Mouse (Mus musculus): ENCODE measurements around the gene Ghitm. TPM values are rescaled to one million over a fixed set of nuclear protein-coding genes. Genes with fewer than 3 reads are reported as not detected.
A peak's percentile ranks its signal among the peaks of the same experiment; 100 is the strongest.

Ghitm gene
- polyA plus RNA-seq, 1 experiment from 2014 or later: 221 TPM

GRCm38 (mm10) chr14:37134304-37135126, 557 bp downstream of the Ghitm start:
- no peaks in the 10 kb centered on the region for H3K4me1 ChIP-seq
- no peaks in the 10 kb centered on the region for H3K9me3 ChIP-seq
- WGBS: 1% methylated on average over 40 of the region's 40 CpGs
- peak overlapping the region; percentile 68 for H3K9ac ChIP-seq
- no peaks in the 10 kb centered on the region for H3K27me3 ChIP-seq (replicated peaks)
- H3K27ac ChIP-seq: peak overlapping the region; percentile 90
- peak; percentile 1; the same call in 1 of the 2 replicates for ATAC-seq (ENCODE audit: insufficient read depth, low FRiP score, low read depth)
- H3K4me3 ChIP-seq (replicated peaks): peak overlapping the region; percentile 71
- peak overlapping the region; percentile 60 for H3K4me2 ChIP-seq
- H3K36me3 ChIP-seq: peaks cover 15% of the 10 kb centered on the region

- no peaks in the 10 kb centered on the region for H3K9me3 ChIP-seq
- H3K4me1 ChIP-seq: no peaks in the 10 kb centered on the region
- H3K27ac ChIP-seq: no peak overlapping the region
- H3K27me3 ChIP-seq (replicated peaks): no peaks in the 10 kb centered on the region
- no peak for ATAC-seq (ENCODE audit: insufficient read depth, low FRiP score, low read depth)
- WGBS: 44% methylated on average over 4 of the region's 4 CpGs
- H3K36me3 ChIP-seq: peaks cover 35% of the 10 kb centered on the region
- no peak overlapping the region for H3K4me2 ChIP-seq
- no peak overlapping the region for H3K9ac ChIP-seq
- no peak overlapping the region for H3K4me3 ChIP-seq (replicated peaks)
These were observed 7.4 kb downstream of the Ghitm start for GRCm38 (mm10) chr14:37127652-37128051.

- H3K4me2 ChIP-seq: no peak overlapping the region
- H3K9ac ChIP-seq: no peak overlapping the region
- H3K36me3 ChIP-seq: peaks cover 8% of the 10 kb centered on the region
- no peak overlapping the region for H3K4me3 ChIP-seq (replicated peaks)
- WGBS: 94% methylated on average over 4 of the region's 4 CpGs
- no peaks in the 10 kb centered on the region for H3K9me3 ChIP-seq
- no peaks in the 10 kb centered on the region for H3K27me3 ChIP-seq (replicated peaks)
- no peak overlapping the region for H3K27ac ChIP-seq
- no peak for ATAC-seq (ENCODE audit: insufficient read depth, low FRiP score, low read depth)
- H3K4me1 ChIP-seq: no peaks in the 10 kb centered on the region
These were observed 15.8 kb downstream of the Ghitm start for GRCm38 (mm10) chr14:37119233-37119632.

GRCm38 (mm10) chr14:37113922-37114321, 21.1 kb downstream of the Ghitm start, which contains the start of gene 2610528A11Rik:
2610528A11Rik (minus strand) TSS chr14:37114022.
- no peaks in the 10 kb centered on the region for H3K36me3 ChIP-seq

GRCm38 (mm10) chr14:37112931-37113330, 22.1 kb downstream of the Ghitm start:
- Histone ChIP-seq H3K4me1 (no peaks in the 10 kb centered on the region), H3K4me2 (no peak overlapping the region), H3K36me3 (no peaks in the 10 kb centered on the region), H3K9ac (no peak overlapping the region), H3K27me3 (replicated peaks) (no peaks in the 10 kb centered on the region), H3K27ac (no peak overlapping the region), H3K4me3 (replicated peaks) (no peak overlapping the region), H3K9me3 (no peaks in the 10 kb centered on the region)
- WGBS: 91% methylated on average over 7 of the region's 7 CpGs
- ATAC-seq (ENCODE audit: insufficient read depth, low FRiP score, low read depth): no peak

More at GRCm38 (mm10) chr14:37113922-37114321, 21.1 kb downstream of the Ghitm start, which contains the start of gene 2610528A11Rik:
- 56% methylated on average over 3 of the region's 3 CpGs for WGBS
- no peaks in the 10 kb centered on the region for H3K27me3 ChIP-seq (replicated peaks)
- H3K9me3 ChIP-seq: no peaks in the 10 kb centered on the region
- no peak within 1 kb of the TSS for H3K9ac ChIP-seq
- ATAC-seq (ENCODE audit: insufficient read depth, low FRiP score, low read depth): no peak
- no peak within 1 kb of the TSS for H3K4me3 ChIP-seq (replicated peaks)
- no peaks in the 10 kb centered on the region for H3K4me1 ChIP-seq
- H3K4me2 ChIP-seq: no peak within 1 kb of the TSS
- no peak within 1 kb of the TSS for H3K27ac ChIP-seq

GRCm38 (mm10) chr14:37111371-37111770, 23.7 kb downstream of the Ghitm start:
- Histone ChIP-seq H3K4me3 (replicated peaks) (no peak overlapping the region), H3K27ac (no peak overlapping the region), H3K9me3 (no peaks in the 10 kb centered on the region), H3K9ac (no peak overlapping the region), H3K4me2 (no peak overlapping the region), H3K36me3 (no peaks in the 10 kb centered on the region), H3K4me1 (no peaks in the 10 kb centered on the region), H3K27me3 (replicated peaks) (no peaks in the 10 kb centered on the region)
- no peak for ATAC-seq (ENCODE audit: insufficient read depth, low FRiP score, low read depth)

- no peak for ATAC-seq (ENCODE audit: insufficient read depth, low FRiP score, low read depth)
- Histone ChIP-seq H3K36me3 (no peaks in the 10 kb centered on the region), H3K4me3 (replicated peaks) (no peak overlapping the region), H3K4me2 (no peak overlapping the region), H3K9ac (no peak overlapping the region), H3K27ac (no peak overlapping the region), H3K9me3 (no peaks in the 10 kb centered on the region), H3K4me1 (no peaks in the 10 kb centered on the region), H3K27me3 (replicated peaks) (no peaks in the 10 kb centered on the region)
- WGBS: 66% methylated on average over 2 of the region's 2 CpGs
These were observed 24.6 kb downstream of the Ghitm start for GRCm38 (mm10) chr14:37110456-37110855.

GRCm38 (mm10) chr14:37109975-37110374, 25.1 kb downstream of the Ghitm start:
- H3K27ac ChIP-seq: no peak overlapping the region
- WGBS: 33% methylated on average over 9 of the region's 9 CpGs
- no peak for ATAC-seq (ENCODE audit: insufficient read depth, low FRiP score, low read depth)
- no peak overlapping the region for H3K4me2 ChIP-seq
- H3K9me3 ChIP-seq: no peaks in the 10 kb centered on the region
- no peaks in the 10 kb centered on the region for H3K36me3 ChIP-seq
- H3K4me1 ChIP-seq: no peaks in the 10 kb centered on the region
- H3K27me3 ChIP-seq (replicated peaks): no peaks in the 10 kb centered on the region
- H3K4me3 ChIP-seq (replicated peaks): no peak overlapping the region
- no peak overlapping the region for H3K9ac ChIP-seq

- no peaks in the 10 kb centered on the region for H3K9me3 ChIP-seq
- no peak for ATAC-seq (ENCODE audit: insufficient read depth, low FRiP score, low read depth)
- H3K4me2 ChIP-seq: no peak overlapping the region
- no peaks in the 10 kb centered on the region for H3K27me3 ChIP-seq (replicated peaks)
- no peaks in the 10 kb centered on the region for H3K4me1 ChIP-seq
- no peak overlapping the region for H3K4me3 ChIP-seq (replicated peaks)
- H3K9ac ChIP-seq: no peak overlapping the region
- no peaks in the 10 kb centered on the region for H3K36me3 ChIP-seq
- no peak overlapping the region for H3K27ac ChIP-seq
- WGBS: 63% methylated on average over 8 of the region's 8 CpGs
These were observed 25.6 kb downstream of the Ghitm start for GRCm38 (mm10) chr14:37109460-37109859.

GRCm38 (mm10) chr14:37105846-37106245, 29.2 kb downstream of the Ghitm start:
- WGBS: 23% methylated on average over 7 of the region's 7 CpGs
- no peak overlapping the region for H3K9ac ChIP-seq
- no peaks in the 10 kb centered on the region for H3K36me3 ChIP-seq
- no peaks in the 10 kb centered on the region for H3K9me3 ChIP-seq
- no peak overlapping the region for H3K27ac ChIP-seq
- no peak overlapping the region for H3K4me2 ChIP-seq
- no peak overlapping the region for H3K4me3 ChIP-seq (replicated peaks)
- no peak for ATAC-seq (ENCODE audit: insufficient read depth, low FRiP score, low read depth)
- no peaks in the 10 kb centered on the region for H3K4me1 ChIP-seq
- no peaks in the 10 kb centered on the region for H3K27me3 ChIP-seq (replicated peaks)

- Histone ChIP-seq H3K4me3 (replicated peaks) (no peak overlapping the region), H3K27me3 (replicated peaks) (no peaks in the 10 kb centered on the region), H3K9me3 (no peaks in the 10 kb centered on the region), H3K36me3 (no peaks in the 10 kb centered on the region), H3K4me1 (no peaks in the 10 kb centered on the region), H3K4me2 (no peak overlapping the region), H3K27ac (no peak overlapping the region), H3K9ac (no peak overlapping the region)
- ATAC-seq (ENCODE audit: insufficient read depth, low FRiP score, low read depth): 0 out of 2 replicates have a peak, but pooled peaks have one; percentile 35
- 29% methylated on average over 5 of the region's 5 CpGs for WGBS
These were observed 30.3 kb downstream of the Ghitm start for GRCm38 (mm10) chr14:37104747-37105146.

GRCm38 (mm10) chr14:37102484-37102883, 32.6 kb downstream of the Ghitm start:
- H3K4me2 ChIP-seq: no peak overlapping the region
- 68% methylated on average over 3 of the region's 3 CpGs for WGBS
- H3K27me3 ChIP-seq (replicated peaks): peaks cover 19% of the 10 kb centered on the region
- no peaks in the 10 kb centered on the region for H3K9me3 ChIP-seq
- H3K36me3 ChIP-seq: no peaks in the 10 kb centered on the region
- H3K27ac ChIP-seq: no peak overlapping the region
- no peak overlapping the region for H3K9ac ChIP-seq
- ATAC-seq (ENCODE audit: insufficient read depth, low FRiP score, low read depth): no peak
- no peak overlapping the region for H3K4me3 ChIP-seq (replicated peaks)
- no peaks in the 10 kb centered on the region; the same call in none of the 2 replicates for H3K4me1 ChIP-seq

All from stomach, embryonic 15.5 days (tissue).